Mouse (Mus musculus): ENCODE measurements around the gene Crxos.
"Not testable (repeated sequence)": the region's sequence is repeated elsewhere in the genome, so short reads cannot be mapped to it uniquely, and the experiment has no call there.

Crxos gene

DNA sequence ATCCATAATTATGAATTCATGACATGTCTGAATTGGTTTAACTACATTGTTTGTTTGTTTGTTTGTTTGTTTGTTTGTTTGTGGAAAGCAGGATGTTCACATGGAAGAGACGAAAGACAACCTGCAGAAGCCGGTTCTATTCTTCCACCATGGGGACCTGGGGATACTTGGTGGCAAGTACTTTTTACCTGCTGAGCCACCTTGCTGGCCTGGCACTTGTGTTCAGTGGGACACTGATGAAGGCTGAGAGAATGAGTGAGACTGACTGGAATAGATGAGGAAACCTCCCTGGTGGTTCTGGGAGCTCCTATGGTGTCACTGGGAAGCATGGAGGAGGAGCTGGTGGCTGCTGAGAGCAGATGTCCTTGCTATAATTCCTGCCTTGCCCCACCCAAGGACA, at the start of gene Crxos:
Gene Crxos (plus strand): TSS at position 301 of the 400 bp plus-strand sequence.
- no peak for DNase-seq

GRCm38 (mm10) chr7:15839578-15839977, 42.8 kb upstream of the Crxos start, which contains the start of gene Obox6:
Obox6 (minus strand) TSS chr7:15839678.
- no peak for DNase-seq

DNA sequence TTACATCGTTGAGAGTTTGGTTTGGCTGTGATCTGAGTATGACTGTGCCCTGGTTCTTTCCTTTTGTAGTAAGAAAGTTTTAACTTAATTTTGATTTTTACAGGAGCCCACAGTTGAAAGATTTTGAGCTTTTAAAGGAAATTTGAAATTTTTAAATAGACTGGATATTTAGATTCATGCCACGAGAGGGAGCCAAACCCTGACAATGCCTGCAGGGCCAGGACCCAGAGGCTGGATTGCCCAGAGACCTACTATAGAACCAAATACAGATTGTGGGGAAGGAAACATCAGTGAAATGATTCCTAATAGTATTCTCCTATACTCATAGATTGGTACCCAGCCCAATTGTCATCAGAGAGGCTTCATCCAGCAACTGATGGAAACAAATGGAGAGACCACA, 22.8 kb upstream of the Crxos start:
- DNase-seq = no peak

GRCm38 (mm10) chr7:15864104-15864503, 18.3 kb upstream of the Crxos start:
- no peak for DNase-seq

- DNase-seq = no peak
These were observed 2.7 kb upstream of the Crxos start, which contains the start of gene Crx for GRCm38 (mm10) chr7:15879756-15880155. Crx (minus strand) TSS chr7:15879968.

GRCm38 (mm10) chr7:15881388-15881787, 1.0 kb upstream of the Crxos start:
- no peak for DNase-seq

DNA sequence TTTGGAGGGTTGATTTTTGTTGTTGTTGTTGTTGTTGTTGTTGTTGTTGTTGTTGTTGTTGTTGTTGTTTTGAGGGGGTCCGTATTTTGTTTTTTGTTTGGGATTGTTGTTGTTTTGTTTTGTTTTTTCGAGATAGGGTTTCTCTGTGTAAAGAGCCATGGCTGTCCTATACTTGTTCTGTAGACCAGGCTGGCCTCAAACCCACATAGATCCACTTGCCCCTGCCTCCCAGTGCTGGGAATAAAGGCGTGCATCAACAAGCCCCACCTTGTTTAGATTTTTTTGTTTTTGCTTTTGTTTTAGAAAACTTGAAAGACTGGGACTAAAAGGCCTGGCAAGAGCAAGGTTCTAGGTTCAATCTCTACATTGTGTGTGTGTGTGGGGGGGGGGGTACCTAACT, 586 bp upstream of the Crxos start:
- DNase-seq = no peak

DNA sequence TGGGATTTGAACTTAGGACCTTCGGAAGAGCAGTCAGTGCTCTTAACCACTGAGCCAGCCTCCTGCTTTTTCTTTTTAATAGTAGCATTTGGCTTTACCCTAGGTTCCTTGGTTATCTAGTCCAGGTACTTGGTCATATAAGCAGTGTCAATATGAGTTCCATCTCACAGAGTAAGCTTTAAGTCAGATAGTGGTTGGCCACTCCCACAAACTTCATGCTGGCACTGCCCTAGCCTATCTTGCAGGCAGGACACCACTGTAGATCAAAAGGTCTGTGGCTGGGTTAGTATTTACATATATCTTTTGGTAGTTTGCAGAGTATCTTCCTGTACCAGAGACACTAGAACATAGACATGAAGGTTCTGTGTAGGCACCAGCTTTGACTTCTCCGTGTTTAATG, 1.7 kb downstream of the Crxos start:
- no peak for DNase-seq

DNA sequence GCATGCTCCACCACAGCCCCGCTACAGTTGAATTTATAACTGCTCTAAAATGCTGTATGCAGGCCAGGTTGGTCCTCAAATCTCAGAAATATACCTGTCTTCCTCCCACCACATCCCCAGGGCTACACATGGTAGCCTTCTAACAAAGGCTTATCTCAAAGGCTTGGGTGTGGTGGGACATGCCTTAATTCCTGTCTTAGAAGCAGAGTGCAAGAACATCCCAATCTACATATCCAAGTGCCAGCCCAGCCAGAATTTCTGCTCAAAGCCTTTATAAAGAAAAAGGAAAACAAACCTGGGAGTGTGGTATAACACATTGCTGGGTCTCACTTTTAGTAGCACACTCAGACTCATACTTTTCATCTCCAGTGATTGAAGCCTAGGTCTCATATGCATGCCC, 11.8 kb downstream of the Crxos start:
- no peak for DNase-seq

DNA sequence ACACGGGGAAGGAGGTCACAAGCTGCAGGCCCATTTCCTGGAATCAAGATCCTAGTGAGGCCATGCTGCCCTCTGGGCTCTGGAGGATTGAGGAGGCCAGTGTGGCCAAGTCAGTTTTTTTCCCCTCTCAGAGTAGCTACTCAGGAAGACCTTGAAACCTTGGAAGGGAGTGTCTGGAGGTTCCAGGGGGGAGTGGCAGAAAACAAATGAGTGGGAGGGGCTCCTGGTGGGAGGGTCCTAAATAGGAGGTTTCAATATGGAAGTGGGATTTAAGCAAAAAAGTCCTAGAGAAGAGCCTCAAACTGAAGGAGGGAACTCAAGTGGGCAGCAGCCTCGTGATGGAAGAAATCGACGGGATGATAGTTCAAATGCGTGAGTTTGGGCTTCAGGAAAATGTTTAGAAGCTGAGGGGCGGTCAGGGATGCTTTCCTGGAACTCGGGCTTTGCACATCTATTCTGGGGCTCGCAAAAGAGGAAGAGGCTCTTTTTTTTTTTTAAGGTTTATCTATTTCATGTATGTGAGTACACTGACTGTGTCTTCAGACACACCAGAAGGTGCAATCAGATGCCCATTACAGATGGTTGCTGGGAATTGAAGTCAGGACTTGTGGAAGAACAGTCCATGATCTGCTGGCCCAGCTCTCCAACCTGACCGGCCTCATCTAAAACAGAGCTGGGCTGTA, 19.1 kb downstream of the Crxos start:
- DNase-seq = no peak

- no peak for DNase-seq
These were observed 23.4 kb downstream of the Crxos start for GRCm38 (mm10) chr7:15905861-15906260.

DNA sequence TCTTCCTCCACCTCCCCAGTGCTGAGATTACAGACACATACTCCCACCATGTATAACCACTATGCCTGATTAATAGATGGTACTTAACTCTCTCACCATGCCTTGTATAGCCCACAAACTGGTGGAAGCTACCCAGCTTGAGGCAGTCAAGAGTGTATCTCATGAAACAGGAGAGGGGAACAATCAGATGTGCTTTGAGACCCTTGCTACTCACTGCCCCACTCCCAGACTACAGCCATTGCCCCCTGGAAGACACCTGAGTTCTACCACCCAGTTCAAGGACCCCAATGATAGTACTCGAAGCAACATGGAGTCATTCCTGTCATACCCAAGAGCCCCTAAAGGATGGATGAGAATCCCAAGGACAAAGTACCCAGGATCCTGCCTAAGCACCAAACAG, 24.2 kb downstream of the Crxos start:
- no peak for DNase-seq

DNA sequence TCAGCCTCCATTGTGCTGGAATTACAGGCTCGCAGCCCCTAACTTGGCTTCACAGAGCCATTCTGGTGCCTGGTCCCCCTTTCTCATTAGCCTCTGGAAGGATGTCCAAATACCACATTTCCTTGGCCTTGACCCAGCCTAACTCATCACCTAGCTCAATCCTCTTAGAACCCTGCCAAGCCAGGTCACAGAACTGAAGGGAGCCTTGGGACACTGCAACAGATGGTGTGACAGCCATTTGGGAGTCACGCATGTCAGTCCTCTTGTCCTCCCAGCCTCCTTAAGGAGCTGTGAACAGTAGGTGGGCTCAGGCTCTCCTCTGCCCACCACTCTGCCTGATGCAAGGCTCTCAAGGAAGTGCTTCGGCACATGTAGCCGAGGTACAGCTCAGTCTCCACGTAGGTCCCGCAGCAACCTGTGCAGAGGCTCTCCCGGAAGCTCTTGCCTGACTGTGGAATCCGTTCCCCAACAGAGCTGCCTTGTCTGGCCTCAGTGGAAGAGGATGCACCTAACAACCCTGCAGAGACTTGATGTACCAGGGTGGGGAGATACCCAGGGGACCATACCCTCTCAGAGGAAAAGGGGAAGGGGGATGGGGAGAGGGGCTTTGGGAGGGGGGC, 25.7 kb downstream of the Crxos start:
- DNase-seq = no peak

DNA sequence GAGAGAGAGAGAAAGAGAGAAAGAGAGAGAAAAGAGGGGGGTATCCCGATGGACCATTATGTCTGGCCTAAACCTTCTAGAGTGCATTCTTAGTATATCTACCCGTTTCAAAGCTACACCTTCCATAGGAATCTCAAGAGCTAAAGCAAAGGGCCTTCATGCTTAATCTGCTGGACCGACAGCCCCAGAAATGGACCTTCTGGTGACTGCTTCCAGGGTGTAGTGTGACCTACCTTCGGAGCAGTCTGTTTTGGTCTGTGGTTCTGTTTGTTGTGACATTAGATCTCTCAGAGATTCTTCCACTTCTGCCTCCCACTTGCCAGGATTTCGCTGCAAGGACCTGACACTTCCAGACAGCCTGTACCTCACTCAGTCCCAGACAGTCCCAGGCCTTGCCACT, 28.1 kb downstream of the Crxos start:
- no peak for DNase-seq

DNA sequence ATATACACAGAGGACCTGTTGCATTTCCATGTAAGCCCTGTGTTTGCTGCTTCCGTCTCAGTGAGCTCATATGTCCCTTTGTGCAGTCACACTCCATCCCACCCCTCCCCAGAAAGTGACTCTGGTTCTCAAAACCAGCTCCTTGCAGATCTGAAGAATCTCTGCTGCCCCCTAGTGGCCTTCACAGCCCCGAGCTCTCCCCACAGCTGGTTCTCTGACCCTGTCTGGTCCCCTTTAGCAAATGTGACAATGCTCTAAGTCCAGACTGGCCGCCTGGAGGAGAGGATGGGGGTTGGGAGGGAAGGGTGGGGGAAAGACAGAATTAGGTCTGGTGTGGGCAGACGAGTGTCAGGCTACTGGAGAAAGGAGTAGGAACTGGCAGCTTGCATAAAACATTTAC, 29.8 kb downstream of the Crxos start:
- DNase-seq = peak; percentile 83

DNA sequence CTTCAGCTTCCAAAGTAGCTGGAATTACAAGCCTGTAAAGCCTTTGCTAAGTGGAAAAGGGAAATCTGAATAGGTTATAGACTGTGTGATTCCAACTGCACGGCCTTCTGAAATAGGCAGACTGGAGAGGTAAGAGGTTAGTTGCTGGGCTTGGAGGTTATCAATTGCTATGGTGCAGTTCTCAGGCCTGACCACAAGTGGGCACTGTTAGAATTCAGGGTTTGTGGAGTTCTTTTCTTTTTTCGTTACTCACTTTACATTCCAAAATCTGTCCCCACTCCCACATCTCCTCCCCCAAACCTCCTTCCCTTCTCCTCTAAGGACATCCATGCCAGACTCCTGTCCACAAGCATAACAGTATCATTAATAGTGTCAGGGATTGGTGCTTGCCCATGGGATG, 31.8 kb downstream of the Crxos start:
- DNase-seq = peak; percentile 52

GRCm38 (mm10) chr7:15914751-15915150, 32.3 kb downstream of the Crxos start:
- DNase-seq = no peak

DNA sequence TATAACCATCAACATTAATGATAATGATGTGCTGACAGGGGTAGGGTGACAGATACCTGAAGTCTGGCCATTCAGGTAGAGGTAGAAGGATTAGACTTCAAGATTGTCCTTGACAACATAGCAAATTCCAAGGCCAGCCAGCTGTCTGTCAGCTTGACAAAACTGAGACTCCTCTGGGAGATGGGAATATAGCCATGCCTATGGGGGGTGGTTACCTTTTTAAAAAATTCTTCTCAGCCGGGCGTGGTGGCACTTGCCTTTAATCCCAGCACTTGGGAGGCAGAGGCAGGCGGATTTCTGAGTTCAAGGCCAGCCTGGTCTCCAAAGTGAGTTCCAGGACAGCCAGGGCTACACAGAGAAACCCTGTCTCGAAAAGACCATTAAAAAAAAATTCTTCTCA, 33.3 kb downstream of the Crxos start:
- not testable (repeated sequence) for DNase-seq

GRCm38 (mm10) chr7:15916134-15916723, 33.8 kb downstream of the Crxos start:
- no peak for DNase-seq

DNA sequence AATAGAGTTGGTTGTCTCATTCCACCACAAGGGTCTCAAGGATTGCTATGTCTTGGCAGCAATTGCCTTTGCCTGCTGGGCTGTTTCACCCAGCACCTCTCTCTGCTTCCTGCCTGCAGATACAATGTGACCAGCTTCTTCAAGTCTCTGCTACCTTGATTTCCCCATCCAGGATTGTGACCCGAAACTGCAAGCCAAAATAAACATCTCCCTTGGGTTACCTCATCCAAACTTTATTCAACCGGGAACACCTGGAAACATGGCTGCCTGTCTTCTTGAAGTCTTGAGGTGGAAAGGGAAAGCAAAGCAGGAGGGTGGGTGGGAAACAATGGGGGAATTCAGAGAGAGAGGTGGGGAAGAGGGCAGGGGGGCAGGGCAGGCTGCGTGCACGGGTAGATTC, 34.6 kb downstream of the Crxos start:
- DNase-seq = no peak

DNA sequence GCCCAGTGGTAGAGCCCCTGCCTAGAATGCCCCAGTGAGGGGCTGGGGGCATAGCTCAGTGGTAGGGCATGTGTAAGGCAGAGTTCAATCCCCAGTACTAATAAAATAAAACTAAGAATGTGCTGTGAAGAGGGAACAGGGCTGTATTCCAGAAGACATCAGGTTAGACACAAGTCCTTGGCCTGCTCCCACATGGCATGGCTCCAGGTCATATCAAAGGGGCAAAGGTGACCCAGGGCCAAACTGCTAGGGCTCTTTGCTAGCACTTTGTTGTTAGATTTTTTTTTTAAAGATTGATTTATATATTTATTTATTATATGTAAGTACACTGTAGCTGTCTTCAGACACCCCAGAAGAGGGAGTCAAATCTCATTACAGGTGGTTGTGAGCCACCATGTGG, 36.0 kb downstream of the Crxos start:
- no peak for DNase-seq

DNA sequence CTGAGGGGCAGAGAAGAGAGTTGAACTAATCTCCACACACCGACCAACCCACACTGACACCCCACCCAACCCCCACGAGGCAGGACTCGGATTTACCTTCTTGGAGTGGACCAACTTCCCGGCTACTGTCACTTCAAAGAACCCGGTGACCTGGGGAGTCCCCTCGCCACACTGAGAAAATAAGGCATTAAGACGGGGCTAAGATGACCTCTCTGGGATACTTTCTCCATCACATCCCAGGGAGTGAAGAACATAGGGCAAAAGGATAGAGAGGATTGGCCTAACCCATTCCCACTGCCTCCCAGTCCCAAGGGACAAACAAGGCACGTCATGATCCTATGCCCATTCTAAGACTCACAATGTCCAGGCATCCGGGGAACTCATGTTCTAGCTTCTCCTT, 37.5 kb downstream of the Crxos start:
- no peak for DNase-seq

GRCm38 (mm10) chr7:15920645-15921190, 38.3 kb downstream of the Crxos start:
- no peak for DNase-seq

DNA sequence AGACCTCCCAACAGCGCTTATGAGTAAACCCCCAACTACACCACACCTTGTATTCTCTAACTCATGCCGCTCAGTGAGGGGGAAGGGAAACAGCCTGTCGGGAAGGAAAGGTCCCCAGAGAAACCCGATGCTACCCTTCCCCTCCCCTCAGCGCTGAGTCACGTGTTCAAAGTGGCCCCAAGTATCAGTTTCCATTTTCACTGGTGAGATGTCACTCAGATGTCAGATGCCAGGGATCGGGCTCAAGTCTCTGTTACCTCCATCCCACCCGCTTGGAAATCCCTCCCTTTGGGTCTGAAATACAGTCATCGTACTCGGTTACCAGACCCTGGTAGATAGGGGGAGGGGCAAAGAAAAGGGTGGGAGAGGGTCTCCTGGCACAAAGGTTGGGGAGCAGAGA, 39.4 kb downstream of the Crxos start:
- DNase-seq = peak; percentile 43
